Mouse (Mus musculus): Measurements from ENCODE around the gene Wdr63.
"Not testable (repeated sequence)": the region's sequence is repeated elsewhere in the genome, so short reads cannot be mapped to it uniquely, and the experiment has no call there.

Wdr63 gene

DNA sequence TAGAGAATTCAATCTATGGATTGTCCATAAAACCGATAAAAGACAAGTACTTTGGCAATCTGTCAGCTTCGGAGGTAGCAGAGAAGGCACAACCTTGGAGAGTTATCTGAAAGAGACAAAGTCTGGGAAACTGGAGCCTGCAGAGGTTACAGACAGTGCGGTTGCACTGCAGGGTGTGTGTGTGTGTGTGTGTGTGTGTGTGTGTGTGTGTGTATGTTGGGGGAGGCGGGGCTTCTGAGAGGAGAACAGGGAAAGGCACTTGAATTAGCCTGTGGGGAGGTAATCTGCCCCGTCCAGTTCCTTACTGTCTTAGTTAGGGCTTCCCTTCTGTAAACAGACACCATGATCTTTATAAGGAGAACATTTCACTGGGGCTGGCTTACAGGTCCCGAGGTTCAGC is 100.1 kb downstream of the Wdr63 start:
- DNase-seq: no peak

DNA sequence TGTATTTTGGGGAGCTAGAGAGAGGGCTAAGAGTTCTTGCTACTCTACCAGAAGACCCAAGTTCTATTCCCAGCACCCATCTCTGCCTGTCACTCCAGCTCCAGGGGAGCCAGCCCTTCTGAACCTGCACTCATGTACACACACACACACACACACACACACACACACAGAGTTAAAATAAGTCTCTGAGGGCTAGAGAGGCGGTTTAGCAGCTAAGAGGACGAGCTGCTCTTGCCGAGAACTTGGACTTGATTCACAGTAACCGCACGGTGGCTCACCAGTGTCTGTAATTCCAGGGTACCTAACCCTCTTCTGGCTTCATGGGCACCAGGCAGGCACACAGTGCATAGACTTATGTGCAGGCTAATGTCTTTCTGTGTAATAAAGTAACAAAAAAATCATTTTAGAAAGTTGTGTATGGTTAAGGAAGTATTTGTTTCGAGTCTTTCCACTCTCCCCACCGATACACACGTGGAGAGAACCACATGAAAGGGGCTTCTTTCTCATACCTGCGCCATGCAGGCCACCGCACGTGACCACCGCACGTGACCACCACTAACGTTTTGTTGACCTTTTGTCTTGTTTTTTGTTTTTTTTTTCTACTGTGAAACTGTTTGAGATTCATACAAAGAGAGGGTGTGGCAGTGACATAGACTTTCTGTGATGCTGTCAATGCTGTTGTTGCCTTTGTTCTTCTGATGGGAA is 103.4 kb downstream of the Wdr63 start:
- DNase-seq: no peak

GRCm38 (mm10) chr3:145996539-145996938 is 111.4 kb downstream of the Wdr63 start:
- not testable (repeated sequence) for DNase-seq

DNA sequence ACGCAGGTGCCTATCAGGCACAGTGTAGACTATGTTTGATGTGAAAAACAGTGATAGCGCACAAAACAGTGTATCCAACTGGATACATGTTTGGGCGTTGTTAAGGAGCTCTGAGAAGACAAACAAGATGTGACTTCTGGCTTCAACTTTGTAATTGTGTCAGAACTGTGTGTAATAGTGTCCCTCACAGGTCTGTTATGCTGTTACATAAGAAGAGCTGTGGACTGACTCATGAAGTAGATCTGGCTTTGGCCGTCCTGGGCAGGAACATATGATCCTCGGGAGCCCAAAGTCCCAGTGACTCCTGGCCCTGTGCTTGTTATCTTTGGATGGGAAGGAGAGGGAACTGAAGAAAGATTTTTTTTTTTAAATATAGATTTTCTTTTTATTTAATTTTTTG is 112.4 kb downstream of the Wdr63 start:
- no peak for DNase-seq

GRCm38 (mm10) chr3:145993481-145994201 is 114.3 kb downstream of the Wdr63 start:
- DNase-seq: no peak

DNA sequence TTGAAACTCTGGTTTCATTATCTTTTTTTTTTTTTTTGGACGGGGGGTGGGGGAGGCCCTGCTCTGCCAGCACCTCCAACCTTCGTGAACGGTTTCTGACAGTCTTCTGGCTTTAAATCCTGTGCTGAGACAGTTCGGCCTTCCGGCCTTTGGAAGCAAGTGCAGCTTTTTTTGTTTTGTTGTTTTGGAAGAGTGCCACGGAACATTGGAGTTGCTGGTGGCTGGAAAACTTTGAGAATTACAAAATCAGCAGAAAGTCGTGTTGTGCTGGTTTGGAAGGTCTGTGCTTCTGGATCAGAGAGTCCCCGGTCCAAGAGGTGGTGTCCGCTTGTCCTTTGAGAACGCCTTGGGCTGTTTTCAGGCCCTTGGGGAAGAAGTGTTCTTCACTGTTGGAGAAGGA is 115.1 kb downstream of the Wdr63 start:
- DNase-seq: no peak

- DNase-seq: no peak
Measured at GRCm38 (mm10) chr3:145991976-145992730, 115.8 kb downstream of the Wdr63 start.

GRCm38 (mm10) chr3:145991130-145991529 is 116.8 kb downstream of the Wdr63 start:
- DNase-seq: no peak

Data from right cerebral cortex, postnatal 14 days (tissue).